Mouse (Mus musculus): Measurements from ENCODE around the gene Rab5c.

GRCm38 (mm10) chr11:100687265-100687664 is 50.8 kb downstream of the Rab5c start:
- no peak for TF ChIP-seq TAL1 (IDR thresholded peaks at IDR 0.05; ENCODE audit: low read length)
- no peak for TF ChIP-seq GATA1 (IDR thresholded peaks at IDR 0.05; ENCODE audit: low read depth, low read length)
- TF ChIP-seq HCFC1 (IDR thresholded peaks at IDR 0.05; ENCODE audit: low read depth, low read length) = no peak
- no peak for TF ChIP-seq BHLHE40 (IDR thresholded peaks at IDR 0.05; ENCODE audit: borderline replicate concordance, low read depth, low read length)
- TF ChIP-seq ZKSCAN1 (IDR thresholded peaks at IDR 0.05; ENCODE audit: low read depth, low read length) = no peak
- TF ChIP-seq ETS1 (IDR thresholded peaks at IDR 0.05; ENCODE audit: low read depth, low read length) = no peak
